Mouse (Mus musculus) limb, embryonic 11.5 days (tissue): ENCODE data around the gene Stx11. TPM values are rescaled to one million over a fixed set of nuclear protein-coding genes. Genes with fewer than 3 reads are reported as not detected.
A peak's percentile ranks its signal among the peaks of the same experiment; 100 is the strongest.

Source experiments
- ATAC-seq: fragments of 200-750 bp; cut with Nextera tagmentation; 2 replicates; pipeline ENCODE4 v1.8.0; 2017; ENCODE audit warnings: low read depth; ENCODE audit not compliant: insufficient number of reproducible peaks, low FRiP score, low TSS enrichment
- DNase-seq: peaks from one replicate; pipeline ENCODE4 v3.0.0-alpha.2; 2015; ENCODE audit warnings: low spot score
- H3K27ac ChIP-seq: fragments of 300-500 bp; sonication (generic); replicated peaks from 2 replicates; pipeline ENCODE4 v1.5.1; 2014; ENCODE audit warnings: low read depth, mild to moderate bottlenecking, low read length
- H3K27me3 ChIP-seq: fragments of 300-500 bp; sonication (generic); 2 replicates; pipeline ENCODE4 v1.6.1; 2014; ENCODE audit warnings: mild to moderate bottlenecking, low read length, mixed read lengths; ENCODE audit not compliant: control insufficient read depth, insufficient read depth
- H3K36me3 ChIP-seq: fragments of 300-500 bp; sonication (generic); 2 replicates; pipeline ENCODE4 v1.6.1; 2014; ENCODE audit warnings: mild to moderate bottlenecking, low read length, moderate library complexity, mixed read lengths; ENCODE audit not compliant: control insufficient read depth, insufficient read depth
- H3K4me1 ChIP-seq: fragments of 300-500 bp; sonication (generic); 2 replicates; pipeline ENCODE4 v1.6.1; 2014; ENCODE audit warnings: low read length, mixed read lengths; ENCODE audit not compliant: control insufficient read depth, insufficient read depth
- H3K4me2 ChIP-seq: fragments of 300-500 bp; sonication (generic); 2 replicates; pipeline ENCODE4 v1.6.1; 2014; ENCODE audit warnings: low read depth, mild to moderate bottlenecking, moderate library complexity; ENCODE audit not compliant: severe bottlenecking
- H3K4me3 ChIP-seq: fragments of 300-500 bp; sonication (generic); 2 replicates; pipeline ENCODE4 v1.5.1; 2014; ENCODE audit warnings: low read depth, low read length
- H3K9ac ChIP-seq: fragments of 300-500 bp; sonication (generic); 2 replicates; pipeline ENCODE4 v1.6.1; 2014; ENCODE audit warnings: mild to moderate bottlenecking, low read length
- H3K9me3 ChIP-seq: fragments of 300-500 bp; sonication (generic); 2 replicates; pipeline ENCODE4 v1.6.1; 2016; ENCODE audit warnings: low read length; ENCODE audit not compliant: control insufficient read depth
- WGBS: fragments of 180-500 bp; shearing (Covaris S2); extraction: QIAGEN DNeasy Blood & Tissue Kit; methylation state at CpG from one replicate; pipeline ENCODE4 v1.1.7; 2014; 5-methylcytosine and 5-hydroxymethylcytosine counted together
- polyA plus RNA-seq: library from polyadenylated mRNA; unstranded; fragments of >200 nt; fragmentation: Nextera tagmentation; extraction: Ambion mirVana; gene quantifications from 2 replicates; pipeline ENCODE4 v1.2.1, GENCODE M21; 2014

Gene Stx11
- polyA plus RNA-seq: 0.82 and 1.5 TPM in 2 replicates

GRCm38 (mm10) chr10:12964151-12965075 is at the start of gene Stx11:
TSS of gene Stx11 (minus strand) at chr10:12964298.
- Histone ChIP-seq H3K9me3 (no peaks in the 10 kb centered on the region), H3K4me1 (no peaks in the 10 kb centered on the region), H3K9ac (peak within 1 kb of the TSS; percentile 70), H3K4me2 (peak within 1 kb of the TSS; percentile 85), H3K36me3 (no peaks in the 10 kb centered on the region), H3K27me3 (no peaks in the 10 kb centered on the region), H3K27ac (no peak within 1 kb of the TSS), H3K4me3 (peak within 1 kb of the TSS; percentile 65)
- ATAC-seq: peak; percentile 94
- 3% methylated on average over 56 of the region's 56 CpGs for WGBS
- peak; percentile 81 for DNase-seq

GRCm38 (mm10) chr10:13008737-13009121 is 44.6 kb upstream of the Stx11 start:
- Histone ChIP-seq H3K27ac (0 out of 2 replicates have a peak overlapping the region, but pooled peaks have one; percentile 10), H3K9me3 (no peaks in the 10 kb centered on the region), H3K4me1 (peaks cover 6% of the 10 kb centered on the region; the same call in 1 of the 2 replicates), H3K4me2 (peak overlapping the region; percentile 72), H3K27me3 (no peaks in the 10 kb centered on the region), H3K36me3 (no peaks in the 10 kb centered on the region), H3K4me3 (peak overlapping the region; percentile 54), H3K9ac (peak overlapping the region; percentile 81)
- ATAC-seq (peak; percentile 36), DNase-seq (no peak)
- 2% methylated on average over 29 of the region's 29 CpGs for WGBS

- Histone ChIP-seq H3K27me3 (no peaks in the 10 kb centered on the region), H3K27ac (0 out of 2 replicates have a peak overlapping the region, but pooled peaks have one; percentile 10), H3K9ac (peak overlapping the region; percentile 81), H3K4me2 (peak overlapping the region; percentile 72), H3K4me3 (peak overlapping the region; percentile 54), H3K4me1 (peaks cover 6% of the 10 kb centered on the region; the same call in 1 of the 2 replicates), H3K9me3 (no peaks in the 10 kb centered on the region), H3K36me3 (no peaks in the 10 kb centered on the region)
- 4% methylated on average over 52 of the region's 52 CpGs for WGBS
- ATAC-seq (peak; percentile 98), DNase-seq (peak; percentile 96)
Measured at GRCm38 (mm10) chr10:13007876-13008736, 44.0 kb upstream of the Stx11 start.

- no peak within 1 kb of the TSS for H3K4me3 ChIP-seq
- peaks cover 6% of the 10 kb centered on the region; the same call in 1 of the 2 replicates for H3K4me1 ChIP-seq
- no peaks in the 10 kb centered on the region for H3K9me3 ChIP-seq
- H3K4me2 ChIP-seq: no peak within 1 kb of the TSS
- WGBS: 92% methylated on average over 3 of the region's 3 CpGs
- ATAC-seq: no peak
- no peaks in the 10 kb centered on the region for H3K27me3 ChIP-seq
- DNase-seq: no peak
- H3K27ac ChIP-seq: no peak within 1 kb of the TSS
- H3K36me3 ChIP-seq: no peaks in the 10 kb centered on the region
- no peak within 1 kb of the TSS for H3K9ac ChIP-seq
Measured at GRCm38 (mm10) chr10:13005043-13005442, 40.9 kb upstream of the Stx11 start, which contains the start of gene Sf3b5. TSS of gene Sf3b5 (plus strand) at chr10:13005343.

- no peaks in the 10 kb centered on the region for H3K4me1 ChIP-seq
- no peak overlapping the region for H3K9ac ChIP-seq
- H3K27ac ChIP-seq: no peak overlapping the region
- DNase-seq (peak; percentile 92), ATAC-seq (peak; percentile 73; the same call in 1 of the 2 replicates)
- H3K4me3 ChIP-seq: no peak overlapping the region
- no peaks in the 10 kb centered on the region for H3K9me3 ChIP-seq
- H3K36me3 ChIP-seq: no peaks in the 10 kb centered on the region
- H3K4me2 ChIP-seq: no peak overlapping the region
- whole genome bisulfite sequencing: 47% methylated on average over 17 of the region's 17 CpGs
- H3K27me3 ChIP-seq: no peaks in the 10 kb centered on the region
Measured at GRCm38 (mm10) chr10:12996736-12997477, 32.8 kb upstream of the Stx11 start.

GRCm38 (mm10) chr10:12993411-12994039 is 29.4 kb upstream of the Stx11 start:
- no peak for ATAC-seq

GRCm38 (mm10) chr10:12991953-12992352 is 27.9 kb upstream of the Stx11 start:
- H3K36me3 ChIP-seq: no peaks in the 10 kb centered on the region
- no peak overlapping the region for H3K4me2 ChIP-seq
- ATAC-seq (no peak), DNase-seq (no peak)
- H3K9ac ChIP-seq: no peak overlapping the region
- H3K4me1 ChIP-seq: no peaks in the 10 kb centered on the region
- H3K4me3 ChIP-seq: no peak overlapping the region
- no peaks in the 10 kb centered on the region for H3K27me3 ChIP-seq
- no peak overlapping the region for H3K27ac ChIP-seq
- H3K9me3 ChIP-seq: no peaks in the 10 kb centered on the region
- WGBS: 85% methylated on average over 5 of the region's 5 CpGs

More at GRCm38 (mm10) chr10:12993411-12994039, 29.4 kb upstream of the Stx11 start:
- Histone ChIP-seq H3K4me2 (no peak overlapping the region), H3K9ac (no peak overlapping the region), H3K27me3 (no peaks in the 10 kb centered on the region), H3K4me3 (no peak overlapping the region), H3K27ac (no peak overlapping the region), H3K36me3 (no peaks in the 10 kb centered on the region), H3K4me1 (no peaks in the 10 kb centered on the region), H3K9me3 (no peaks in the 10 kb centered on the region)
- DNase-seq: no peak
- 84% methylated on average over 25 of the region's 25 CpGs for WGBS
